Mouse (Mus musculus): ENCODE results near the gene Pank3.

- no peak for TF ChIP-seq HCFC1 (IDR thresholded peaks at IDR 0.05; ENCODE audit: low read depth, low read length)
- TF ChIP-seq CTCF (conservative IDR thresholded peaks at IDR 0.05 in 1 of 2, IDR thresholded peaks at IDR 0.05 in 1 of 2; ENCODE audit: low read depth in 2 of 2, low read length in 2 of 2) = no peak
- TF ChIP-seq BHLHE40 (IDR thresholded peaks at IDR 0.05; ENCODE audit: low read depth, low read length) = no peak
Measured at GRCm38 (mm10) chr11:35811458-35811857, 42.2 kb downstream of the Pank3 start.
